ENCODE assay signal across 16 mouse cellular contexts in the genomic region with DNA sequence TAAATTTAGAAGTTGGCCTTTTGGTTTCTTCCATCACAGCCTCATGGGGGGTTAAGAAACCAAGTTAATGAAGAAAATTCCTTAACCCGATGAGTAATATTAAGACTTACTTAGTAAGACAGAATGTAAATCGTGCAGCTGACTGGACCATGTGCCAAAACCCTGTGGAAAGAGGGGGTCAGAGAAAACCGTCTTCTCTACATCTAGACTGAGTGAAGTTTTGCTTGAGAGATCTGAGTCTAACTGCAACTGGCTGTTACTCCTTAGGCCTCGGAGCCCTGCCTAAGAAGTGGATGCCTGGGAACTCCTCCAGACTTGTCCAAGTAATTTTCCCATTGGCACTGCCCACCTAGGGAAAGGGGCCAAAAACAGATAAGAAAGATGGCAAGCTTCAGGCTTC.
A peak's percentile ranks its signal among the peaks of the same experiment; 100 is the strongest.
DNase-seq lines count a peak whose midpoint lies in the region; TF ChIP-seq lines count a peak whose summit lies in the region.
"Had no signal": no experiment of that assay in that cellular context is flagged by ENCODE, and none has a peak within 500 bp of the region (broad histone marks: within the 10 kb centered on the region; RNA-seq: fewer than 3 reads in every experiment).

No protein-coding gene starts in this region.

- peaks cover 2% of the 10 kb centered on the region for H3K4me1 ChIP-seq in kidney, adult 2 months (ENCODE audit: control insufficient read depth, insufficient read depth, low read length)
- H3K4me1 ChIP-seq: embryonic facial prominence, embryonic 13.5 days; forebrain, embryonic 10.5 days; heart, embryonic 13.5 days; hindbrain, embryonic 15.5 days had no signal

- no peak overlapping the region for H3K4me3 ChIP-seq in kidney, adult 2 months (ENCODE audit: insufficient read depth, low read depth, low read length)
- H3K4me3 ChIP-seq: embryonic facial prominence, embryonic 13.5 days; forebrain, embryonic 10.5 days; heart, embryonic 13.5 days; hindbrain, embryonic 15.5 days had no signal

- no peaks in the 10 kb centered on the region for H3K36me3 ChIP-seq in kidney, adult 2 months (ENCODE audit: control insufficient read depth, insufficient read depth, low read length)
- H3K36me3 ChIP-seq: forebrain, embryonic 10.5 days; heart, embryonic 13.5 days; hindbrain, embryonic 15.5 days had no signal

- H3K27me3 ChIP-seq in kidney, adult 2 months (replicated peaks; ENCODE audit: control insufficient read depth, insufficient read depth, low read length): no peaks in the 10 kb centered on the region
- H3K27me3 ChIP-seq: embryonic facial prominence, embryonic 13.5 days; heart, embryonic 13.5 days; hindbrain, embryonic 15.5 days had no signal

- H3K27ac ChIP-seq in kidney, adult 2 months (ENCODE audit: insufficient read depth, low read depth, low read length): no peak overlapping the region
- H3K27ac ChIP-seq: embryonic facial prominence, embryonic 13.5 days; forebrain, embryonic 10.5 days; heart, embryonic 13.5 days; hindbrain, embryonic 15.5 days had no signal

- DNase-seq in lung, postnatal 36 days: peak; percentile 7
- no peak for DNase-seq in lung, adult 18-20 months
- DNase-seq in NIH3T3 (ENCODE audit: low read depth) (peak; percentile 68), adipocyte (ENCODE audit: low spot score) (peak; percentile 70)
- no peak for DNase-seq in kidney, adult 2 months
- DNase-seq in right cerebral cortex, adult 2 months (ENCODE audit: low spot score in 2 of 2): no peak
- DNase-seq: adrenal gland, adult 2 months; adrenal gland, postnatal 25 days; cerebellum, adult 9-10 months; gastrocnemius, postnatal 36 days; heart, adult 11 months; heart, postnatal 36 days had no signal

- WGBS in kidney, adult 2 months: 81% methylated on average over 4 of the region's 4 CpGs

- TF ChIP-seq CTCF in kidney, adult 2 months (conservative IDR thresholded peaks at IDR 0.05; ENCODE audit: insufficient read depth, insufficient read length, low read depth, low read length): no peak

- no peak for TF ChIP-seq POLR2A in kidney, adult 2 months (IDR thresholded peaks at IDR 0.05; ENCODE audit: low read depth, low read length)

Comparison
In these comparisons a context has a peak if more than half of its experiments do, and no peak if none do; other contexts are left out.
1. DNase-seq: peak in lung, postnatal 36 days (single experiment), NIH3T3 (single experiment) and adipocyte (single experiment); none in lung, adult 18-20 months (0 of 2), kidney, adult 2 months (single experiment) and right cerebral cortex, adult 2 months (0 of 2).